Mouse (Mus musculus) myocyte (in vitro differentiated cells): ENCODE results near the gene Dscaml1. TPM values are rescaled to one million over a fixed set of nuclear protein-coding genes. Genes with fewer than 3 reads are reported as not detected.

Experiments
- H3K27me3 ChIP-seq: one replicate; pipeline ENCODE4 v1.6.1; 2011; ENCODE audit not compliant: control insufficient read depth, insufficient read depth, insufficient read length
- H3K36me3 ChIP-seq: one replicate; pipeline ENCODE4 v1.6.1; 2011; ENCODE audit not compliant: control insufficient read depth, insufficient read depth
- H3K4me2 ChIP-seq: one replicate; pipeline ENCODE4 v1.6.1; 2011; ENCODE audit warnings: low read depth, control low read depth
- H3K4me3 ChIP-seq: one replicate; pipeline ENCODE4 v1.5.1; 2011; ENCODE audit warnings: mild to moderate bottlenecking, control low read depth, moderate library complexity
- H3K79me2 ChIP-seq: one replicate; pipeline ENCODE4 v1.6.1; 2011; ENCODE audit not compliant: control insufficient read depth, insufficient read depth
- H3ac ChIP-seq: one replicate; pipeline ENCODE4 v1.6.1; 2011; ENCODE audit not compliant: control insufficient read depth, insufficient read length
- CEBPB ChIP-seq: IDR thresholded peaks from 2 replicates; pipeline ENCODE4 v1.6.1; 2011; ENCODE audit warnings: mild to moderate bottlenecking, moderate library complexity; ENCODE audit not compliant: poor library complexity, insufficient read depth, severe bottlenecking
- E2F4 ChIP-seq: IDR thresholded peaks from one replicate; pipeline ENCODE4 v1.6.1; 2011; ENCODE audit warnings: mild to moderate bottlenecking, control low read depth, moderate library complexity; ENCODE audit not compliant: insufficient read depth
- MAX ChIP-seq: IDR thresholded peaks from one replicate; pipeline ENCODE4 v1.6.1; 2011; ENCODE audit warnings: low read depth, mild to moderate bottlenecking, control low read depth
- MYOD1 ChIP-seq, 3 experiments: IDR thresholded peaks; one replicate each; pipeline ENCODE4 v1.6.1; 2011; ENCODE audit warnings: control low read depth in 2 of 3, low read depth in 2 of 3, mild to moderate bottlenecking in 2 of 3, moderate library complexity in 1 of 3; ENCODE audit not compliant: insufficient read length in 2 of 3, control insufficient read depth in 1 of 3
- MYOG ChIP-seq, 3 experiments: IDR thresholded peaks; one replicate each; pipeline ENCODE4 v1.6.1; 2011; ENCODE audit warnings: control low read depth in 2 of 3, low read depth in 2 of 3, mild to moderate bottlenecking in 2 of 3; ENCODE audit not compliant: insufficient read length in 2 of 3, control insufficient read depth in 1 of 3, insufficient read depth in 1 of 3
- POLR2A ChIP-seq: IDR thresholded peaks from one replicate; pipeline ENCODE4 v1.6.1; 2011; ENCODE audit warnings: low read depth, mild to moderate bottlenecking, control low read depth, moderate library complexity; ENCODE audit not compliant: insufficient read length
- POLR2AphosphoS2 ChIP-seq: IDR thresholded peaks from one replicate; pipeline ENCODE4 v1.6.1; 2011; ENCODE audit warnings: low read depth, control low read depth; ENCODE audit not compliant: insufficient read length
- REST ChIP-seq: IDR thresholded peaks from one replicate; pipeline ENCODE4 v1.6.1; 2011; ENCODE audit warnings: mild to moderate bottlenecking, control low read depth, moderate library complexity; ENCODE audit not compliant: insufficient read depth, insufficient read length
- SRF ChIP-seq: IDR thresholded peaks from one replicate; pipeline ENCODE4 v1.6.1; 2011; ENCODE audit warnings: low read depth; ENCODE audit not compliant: control insufficient read depth, insufficient read length
- TCF12 ChIP-seq: IDR thresholded peaks from one replicate; pipeline ENCODE4 v1.6.1; 2011; ENCODE audit warnings: mild to moderate bottlenecking, control low read depth; ENCODE audit not compliant: poor library complexity, insufficient read depth, severe bottlenecking
- TCF3 ChIP-seq: IDR thresholded peaks from one replicate; pipeline ENCODE4 v1.6.1; 2011; ENCODE audit warnings: low read depth, control low read depth; ENCODE audit not compliant: insufficient read length
- USF1 ChIP-seq: IDR thresholded peaks from one replicate; pipeline ENCODE4 v1.6.1; 2011; ENCODE audit warnings: low read depth, mild to moderate bottlenecking, control low read depth, moderate library complexity
- polyA plus RNA-seq: library from polyadenylated mRNA; unstranded; fragments of >200 nt; fragmentation: generic; extraction: Trizol; gene quantifications from one replicate; pipeline ENCODE4 v1.2.1, GENCODE M21; 2012; ENCODE audit warnings: missing spikeins

Gene Dscaml1
- polyA plus RNA-seq, 1 experiment, result not detected

DNA sequence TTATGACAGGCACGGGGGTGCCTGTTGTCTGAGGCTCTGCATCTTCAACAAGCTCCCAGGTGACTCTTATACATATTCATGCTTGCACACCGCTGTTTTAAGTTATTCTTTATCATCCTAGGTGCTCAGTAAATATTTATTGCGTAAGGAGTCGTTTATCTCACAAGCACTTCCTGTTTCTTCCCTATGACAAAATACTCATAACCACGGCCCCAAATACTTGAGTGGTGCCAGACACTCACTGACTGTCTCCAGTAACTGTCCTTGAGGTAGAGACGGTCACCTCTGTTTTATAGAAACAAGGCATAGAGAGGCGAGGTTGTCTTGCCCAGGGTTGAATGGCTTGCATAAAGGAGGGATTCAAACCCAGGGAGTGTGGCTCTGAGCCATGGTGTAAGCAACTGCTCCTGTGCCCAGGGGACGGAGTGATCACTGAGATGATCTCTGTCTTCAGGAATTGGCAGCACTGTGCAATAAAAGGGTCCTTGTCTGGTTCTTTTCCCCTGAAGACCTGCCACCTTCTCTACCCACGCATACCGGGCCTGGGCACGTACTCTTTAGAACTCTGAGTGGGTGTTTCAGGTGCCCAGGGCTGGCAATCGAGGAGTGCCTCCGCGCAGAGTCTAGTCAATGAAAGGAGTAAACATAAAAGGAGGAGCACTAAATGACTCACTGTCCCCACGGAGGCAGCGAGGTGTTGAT is 13.8 kb downstream of the Dscaml1 start:
- Histone ChIP-seq H3K4me3 (no peak overlapping the region), H3K36me3 (no peaks in the 10 kb centered on the region), H3K27me3 (peaks cover 17% of the 10 kb centered on the region), H3K79me2 (no peaks in the 10 kb centered on the region), H3K4me2 (no peak overlapping the region), H3ac (no peak overlapping the region)
- TF ChIP-seq POLR2AphosphoS2 (no peak), USF1 (no peak), SRF (no peak), MAX (no peak)

DNA sequence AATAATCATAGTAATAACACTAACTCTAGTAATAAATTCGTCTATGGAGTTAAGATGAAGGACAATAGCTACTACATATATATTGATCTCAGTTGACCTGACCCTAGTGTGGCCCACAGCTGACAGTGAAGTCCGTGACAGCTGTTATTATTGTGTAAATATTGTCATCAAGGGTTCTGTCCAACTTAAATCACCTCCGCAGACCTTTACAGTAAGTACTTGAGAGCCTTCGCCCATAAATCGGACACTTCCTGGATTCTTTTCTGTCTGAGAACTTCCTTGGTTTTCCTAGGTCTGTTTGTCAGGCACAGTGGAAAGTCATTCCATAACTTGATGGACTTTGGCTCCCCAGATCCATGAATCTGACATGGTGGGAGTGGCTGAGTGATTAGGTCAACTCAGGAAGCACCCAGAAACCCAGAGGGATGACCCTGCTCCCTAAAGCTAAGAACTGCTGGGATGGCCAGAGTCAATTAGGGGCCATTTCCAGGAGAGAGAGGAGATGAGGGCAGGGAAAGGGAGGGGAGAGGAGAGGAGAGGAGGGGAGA is 17.9 kb downstream of the Dscaml1 start:
- Histone ChIP-seq H3ac (no peak overlapping the region), H3K36me3 (no peaks in the 10 kb centered on the region), H3K4me3 (no peak overlapping the region), H3K4me2 (no peak overlapping the region), H3K27me3 (peaks cover 37% of the 10 kb centered on the region), H3K79me2 (no peaks in the 10 kb centered on the region)
- TF ChIP-seq CEBPB (no peak), SRF (no peak), MYOD1 (IDR thresholded peaks at IDR 0.05; ENCODE audit: control insufficient read depth in 1 of 3, insufficient read length in 2 of 3, low read depth in 2 of 3) (no peak), MYOG (IDR thresholded peaks at IDR 0.05; ENCODE audit: control insufficient read depth in 1 of 3, insufficient read depth in 1 of 3, insufficient read length in 2 of 3, low read depth in 2 of 3) (no peak), MAX (no peak), REST (no peak)

DNA sequence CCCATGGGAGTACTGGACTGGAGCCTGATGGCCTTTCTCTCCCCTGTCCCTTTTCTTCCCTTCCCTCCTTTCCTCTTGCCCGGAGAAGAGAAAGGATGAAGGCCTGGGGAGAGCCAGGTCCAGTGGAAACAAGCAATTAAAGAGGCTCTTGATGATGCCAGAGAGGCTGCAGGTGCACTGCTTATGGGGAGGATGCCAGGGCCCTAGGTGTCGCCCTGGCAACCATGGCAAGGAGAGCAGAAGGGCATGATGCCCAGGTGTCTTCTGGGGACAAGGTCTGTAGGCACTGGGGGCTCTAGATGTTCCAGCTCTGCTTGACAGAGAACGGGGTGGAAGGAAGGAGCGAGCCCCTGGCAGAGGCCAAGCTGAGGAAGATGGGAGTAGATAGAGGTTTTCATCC is 23.2 kb downstream of the Dscaml1 start:
- Histone ChIP-seq H3K27me3 (peaks cover 36% of the 10 kb centered on the region), H3ac (no peak overlapping the region), H3K36me3 (no peaks in the 10 kb centered on the region), H3K4me3 (no peak overlapping the region), H3K4me2 (no peak overlapping the region), H3K79me2 (no peaks in the 10 kb centered on the region)
- TF ChIP-seq TCF3 (no peak), SRF (no peak), POLR2AphosphoS2 (no peak), USF1 (no peak), E2F4 (no peak), POLR2A (no peak), TCF12 (no peak), CEBPB (no peak), MAX (no peak), MYOD1 (IDR thresholded peaks at IDR 0.05; ENCODE audit: control insufficient read depth in 1 of 3, insufficient read length in 2 of 3, low read depth in 2 of 3) (no peak), MYOG (IDR thresholded peaks at IDR 0.05; ENCODE audit: control insufficient read depth in 1 of 3, insufficient read depth in 1 of 3, insufficient read length in 2 of 3, low read depth in 2 of 3) (no peak)

DNA sequence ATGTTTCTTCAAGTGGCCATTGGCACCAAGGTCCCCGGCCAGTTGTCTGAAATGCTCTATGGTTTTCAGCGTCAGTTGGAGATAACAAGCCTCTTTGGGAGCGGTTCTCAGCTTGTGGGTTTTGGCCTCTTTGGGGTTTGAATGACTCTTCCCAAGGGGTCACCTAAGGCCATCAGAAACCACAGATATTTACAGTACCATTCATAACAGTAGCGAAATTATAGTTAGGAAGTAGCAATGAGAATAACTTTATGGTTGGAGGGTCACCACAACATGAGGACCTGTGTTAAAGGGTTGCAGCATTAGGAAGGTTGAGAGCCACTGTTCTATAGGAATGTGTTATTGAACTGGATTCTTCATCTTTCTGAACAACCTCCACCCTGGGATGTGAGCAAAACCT is 24.9 kb downstream of the Dscaml1 start:
- H3K79me2 ChIP-seq, result no peaks in the 10 kb centered on the region
- H3ac ChIP-seq, result no peak overlapping the region
- H3K4me2 ChIP-seq, result no peak overlapping the region
- TF ChIP-seq POLR2A, result no peak
- no peak for TF ChIP-seq POLR2AphosphoS2
- TF ChIP-seq MYOG (IDR thresholded peaks at IDR 0.05; ENCODE audit: control insufficient read depth in 1 of 3, insufficient read depth in 1 of 3, insufficient read length in 2 of 3, low read depth in 2 of 3), result no peak
- TF ChIP-seq USF1, result no peak
- no peak for TF ChIP-seq MAX
- no peak for TF ChIP-seq TCF3
- TF ChIP-seq MYOD1 (IDR thresholded peaks at IDR 0.05; ENCODE audit: control insufficient read depth in 1 of 3, insufficient read length in 2 of 3, low read depth in 2 of 3), result no peak
- TF ChIP-seq CEBPB, result no peak
- TF ChIP-seq REST, result no peak
- no peak for TF ChIP-seq E2F4
- TF ChIP-seq TCF12, result no peak
- TF ChIP-seq SRF, result no peak
- no peak overlapping the region for H3K4me3 ChIP-seq
- H3K27me3 ChIP-seq, result peaks cover 32% of the 10 kb centered on the region
- no peaks in the 10 kb centered on the region for H3K36me3 ChIP-seq

DNA sequence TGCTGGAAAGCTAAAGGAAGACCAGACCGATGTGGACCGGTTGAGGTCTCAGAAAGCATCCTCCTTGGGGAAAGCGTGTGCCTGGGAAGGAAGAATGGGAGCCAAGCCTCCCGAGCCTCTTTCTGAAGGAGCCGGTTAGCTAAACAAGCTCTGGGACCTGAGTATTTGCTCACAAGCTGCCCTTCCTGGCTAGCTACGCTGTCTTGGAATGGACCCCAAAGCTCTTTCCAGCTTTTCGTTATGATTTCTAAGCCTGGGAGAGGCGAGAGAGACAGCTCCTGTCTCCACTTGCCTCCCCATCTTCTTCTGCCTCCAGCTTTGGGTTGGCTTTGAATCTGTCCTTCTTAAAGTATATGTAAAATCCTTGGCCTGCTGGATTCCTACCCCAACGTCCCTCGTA is 27.6 kb downstream of the Dscaml1 start:
- Histone ChIP-seq H3K4me2 (no peak overlapping the region), H3K79me2 (no peaks in the 10 kb centered on the region), H3K36me3 (no peaks in the 10 kb centered on the region), H3K27me3 (peaks cover 19% of the 10 kb centered on the region), H3K4me3 (no peak overlapping the region), H3ac (no peak overlapping the region)
- no peak for TF ChIP-seq MYOG (IDR thresholded peaks at IDR 0.05; ENCODE audit: control insufficient read depth in 1 of 3, insufficient read depth in 1 of 3, insufficient read length in 2 of 3, low read depth in 2 of 3)
